Mouse (Mus musculus) layer of hippocampus, adult 9-10 months (tissue): ENCODE results near the gene Gimap5.

Experiments
- DNase-seq: peaks from one replicate; pipeline ENCODE4 v3.0.0; 2022; ENCODE audit warnings: low spot score

Gene Gimap5

GRCm38 (mm10) chr6:48740501-48741169 is 5.4 kb upstream of the Gimap5 start:
- no peak for DNase-seq

GRCm38 (mm10) chr6:48741273-48741672 is 4.7 kb upstream of the Gimap5 start:
- DNase-seq = no peak

- DNase-seq = no peak
Observed at GRCm38 (mm10) chr6:48741711-48742206, 4.2 kb upstream of the Gimap5 start.

GRCm38 (mm10) chr6:48742422-48743351 is 3.3 kb upstream of the Gimap5 start:
- DNase-seq = no peak

- no peak for DNase-seq
Observed at GRCm38 (mm10) chr6:48745490-48745889, 507 bp upstream of the Gimap5 start.

- DNase-seq = no peak
Observed at GRCm38 (mm10) chr6:48747091-48747966, 1.3 kb downstream of the Gimap5 start.

GRCm38 (mm10) chr6:48763567-48764270 is 17.7 kb downstream of the Gimap5 start:
- no peak for DNase-seq

- no peak for DNase-seq
Observed at GRCm38 (mm10) chr6:48764496-48764895, 18.5 kb downstream of the Gimap5 start.

GRCm38 (mm10) chr6:48768178-48768869 is 22.3 kb downstream of the Gimap5 start:
- DNase-seq = no peak

- no peak for DNase-seq
Observed at GRCm38 (mm10) chr6:48768933-48769332, 22.9 kb downstream of the Gimap5 start.

GRCm38 (mm10) chr6:48770696-48771095 is 24.7 kb downstream of the Gimap5 start, which contains the start of gene Gimap3:
Gimap3 (minus strand) TSS chr6:48770851.
- DNase-seq = no peak

- peak; percentile 68 for DNase-seq
Observed at GRCm38 (mm10) chr6:48772030-48772429, 26.0 kb downstream of the Gimap5 start.

- DNase-seq = no peak
Observed at GRCm38 (mm10) chr6:48784406-48784805, 38.4 kb downstream of the Gimap5 start.

- DNase-seq = no peak
Observed at GRCm38 (mm10) chr6:48785189-48785588, 39.2 kb downstream of the Gimap5 start.

GRCm38 (mm10) chr6:48785601-48786000 is 39.6 kb downstream of the Gimap5 start:
- DNase-seq = no peak

GRCm38 (mm10) chr6:48787867-48788266 is 41.9 kb downstream of the Gimap5 start:
- no peak for DNase-seq

- DNase-seq = no peak
Observed at GRCm38 (mm10) chr6:48801897-48802296, 55.9 kb downstream of the Gimap5 start.

- no peak for DNase-seq
Observed at GRCm38 (mm10) chr6:48803406-48804051, 57.5 kb downstream of the Gimap5 start.
